Mouse (Mus musculus): ENCODE measurements around the gene Tubg2. TPM values are rescaled to one million over a fixed set of nuclear protein-coding genes. Genes with fewer than 3 reads are reported as not detected.

Gene Tubg2
- total and polyA plus RNA-seq, 2 experiments from 2014 or later, result 1.8 TPM; not detected in 1

DNA sequence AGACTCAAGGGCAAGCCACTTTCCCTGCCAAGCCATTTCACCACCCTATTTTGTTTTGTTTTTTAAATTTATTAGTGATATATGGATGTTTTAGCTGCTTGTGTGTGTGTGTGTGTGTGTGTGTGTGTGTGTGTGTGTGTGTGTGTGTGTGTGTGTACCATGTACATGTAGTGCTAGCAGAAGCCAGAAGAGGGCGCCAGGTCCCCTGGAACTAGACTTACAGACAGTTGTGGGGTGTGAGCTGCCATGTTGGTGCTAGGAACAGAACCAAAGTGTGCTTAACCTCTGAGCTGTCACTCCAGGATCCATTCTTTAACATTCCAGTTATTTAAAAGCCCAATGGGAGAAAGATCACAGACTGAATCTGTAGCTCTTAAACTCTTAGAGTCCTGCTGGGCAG lies 28.6 kb upstream of the Tubg2 start:
- Histone ChIP-seq H3K9me3 (replicated peaks; ENCODE audit: control insufficient read depth, low read length) (no peaks in the 10 kb centered on the region), H3K27ac (ENCODE audit: low read depth) (no peak overlapping the region), H3K9ac (replicated peaks; ENCODE audit: low read depth, low read length) (no peak overlapping the region), H3K4me1 (ENCODE audit: control insufficient read depth, insufficient read depth) (peaks cover 8% of the 10 kb centered on the region; the same call in 1 of the 2 replicates), H3K27me3 (ENCODE audit: control insufficient read depth, insufficient read depth, low read length) (no peaks in the 10 kb centered on the region), H3K36me3 (replicated peaks; ENCODE audit: control insufficient read depth, insufficient read depth, low read length) (peaks cover 36% of the 10 kb centered on the region), H3K4me2 (ENCODE audit: low read depth, low read length) (no peak overlapping the region), H3K4me3 (ENCODE audit: low read depth, low read length) (no peak overlapping the region)
- TF ChIP-seq EP300 (IDR thresholded peaks at IDR 0.05; ENCODE audit: low read depth), result no peak
- TF ChIP-seq CTCF (IDR thresholded peaks at IDR 0.05; ENCODE audit: low read depth), result no peak
- DNase-seq (ENCODE audit: low spot score) (no peak), ATAC-seq (ENCODE audit: insufficient read depth, low read depth) (no peak)
- 61% methylated on average over 1 of the region's 1 CpGs for WGBS

DNA sequence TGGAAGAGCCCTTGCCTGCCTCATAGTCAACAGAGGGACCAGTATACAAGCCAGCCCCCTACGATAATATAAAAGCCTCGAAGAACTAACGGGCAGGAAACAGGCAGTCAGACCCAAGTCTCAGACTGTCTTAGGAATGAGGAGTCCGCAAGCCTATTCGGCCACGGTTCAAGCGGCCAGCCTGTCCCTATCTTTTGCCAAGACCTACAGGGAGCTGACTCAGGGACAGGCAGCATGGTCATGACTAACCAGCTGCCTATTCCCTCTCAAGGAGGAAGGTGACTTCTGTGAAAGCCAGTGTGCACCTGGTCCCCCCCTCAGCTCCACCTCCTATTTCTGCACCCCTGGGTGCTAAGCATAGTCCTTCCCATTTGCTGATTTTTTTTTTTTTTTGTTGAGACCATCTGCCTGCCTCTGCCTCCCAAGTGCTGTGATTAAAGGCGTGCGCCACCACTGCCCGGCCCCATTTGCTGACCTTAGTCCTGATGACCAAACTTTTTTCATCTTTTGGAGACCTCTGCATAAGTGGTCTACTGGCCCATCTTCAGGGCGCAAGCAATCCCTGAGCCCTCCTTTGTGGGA lies 26.6 kb upstream of the Tubg2 start:
- 79% methylated on average over 11 of the region's 11 CpGs for WGBS

DNA sequence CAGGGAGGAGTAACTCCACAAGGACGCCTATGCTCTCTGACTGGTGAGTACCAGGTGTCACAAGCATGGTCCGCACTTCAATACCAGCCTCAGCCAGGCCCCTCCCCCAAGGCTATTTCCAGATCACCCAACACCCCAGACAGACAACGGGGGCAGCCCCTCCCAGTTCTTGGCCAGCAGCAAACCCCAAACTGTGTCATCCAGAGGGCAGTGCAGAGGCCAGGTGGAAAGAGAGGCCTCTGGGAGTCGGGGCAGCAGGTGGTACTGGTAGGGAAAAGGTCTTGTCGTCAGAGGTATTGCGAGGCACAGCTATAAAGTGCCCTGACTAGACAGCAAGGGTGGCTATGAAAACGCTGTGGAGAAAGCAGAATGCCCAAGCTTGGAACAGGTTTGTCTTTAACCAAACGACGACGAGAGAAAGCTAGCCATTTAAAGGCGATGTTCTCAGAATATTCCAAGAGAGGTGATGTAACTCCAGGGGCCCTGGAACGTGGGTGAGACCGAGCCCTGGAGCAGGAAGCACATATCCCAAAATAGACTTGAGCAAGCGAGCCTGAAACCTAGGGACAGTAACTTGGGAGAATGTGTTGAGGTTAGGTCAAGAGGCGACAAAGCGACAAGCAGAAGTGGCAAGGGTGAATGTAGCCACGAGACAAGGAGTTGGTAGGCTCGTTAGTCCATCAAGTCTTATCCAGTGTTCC lies 25.5 kb upstream of the Tubg2 start:
- Histone ChIP-seq H3K27ac (ENCODE audit: low read depth) (peak overlapping the region; percentile 91), H3K4me3 (ENCODE audit: low read depth, low read length) (no peak overlapping the region), H3K4me1 (ENCODE audit: control insufficient read depth, insufficient read depth) (peaks cover 14% of the 10 kb centered on the region; the same call in 1 of the 2 replicates), H3K9me3 (replicated peaks; ENCODE audit: control insufficient read depth, low read length) (no peaks in the 10 kb centered on the region), H3K4me2 (ENCODE audit: low read depth, low read length) (peak overlapping the region; percentile 30), H3K9ac (replicated peaks; ENCODE audit: low read depth, low read length) (peak overlapping the region; percentile 33; the same call in 1 of the 2 replicates), H3K36me3 (replicated peaks; ENCODE audit: control insufficient read depth, insufficient read depth, low read length) (peaks cover 16% of the 10 kb centered on the region), H3K27me3 (ENCODE audit: control insufficient read depth, insufficient read depth, low read length) (no peaks in the 10 kb centered on the region)
- TF ChIP-seq EP300 (IDR thresholded peaks at IDR 0.05; ENCODE audit: low read depth) (no peak), CTCF (IDR thresholded peaks at IDR 0.05; ENCODE audit: low read depth) (peak; percentile 6; the same call in 1 of the 2 replicates)
- DNase-seq (ENCODE audit: low spot score) (peak; percentile 66), ATAC-seq (ENCODE audit: insufficient read depth, low read depth) (peak; percentile 88)
- WGBS, result 21% methylated on average over 18 of the region's 18 CpGs

More for the DNA sequence above, 26.6 kb upstream of the Tubg2 start:
- H3K9ac ChIP-seq (replicated peaks; ENCODE audit: low read depth, low read length), result no peak overlapping the region
- no peak overlapping the region for H3K4me3 ChIP-seq (ENCODE audit: low read depth, low read length)
- DNase-seq (ENCODE audit: low spot score) (no peak), ATAC-seq (ENCODE audit: insufficient read depth, low read depth) (no peak)
- H3K9me3 ChIP-seq (replicated peaks; ENCODE audit: control insufficient read depth, low read length), result no peaks in the 10 kb centered on the region
- H3K27ac ChIP-seq (ENCODE audit: low read depth), result no peak overlapping the region
- TF ChIP-seq EP300 (IDR thresholded peaks at IDR 0.05; ENCODE audit: low read depth), result no peak
- no peak for TF ChIP-seq CTCF (IDR thresholded peaks at IDR 0.05; ENCODE audit: low read depth)
- H3K36me3 ChIP-seq (replicated peaks; ENCODE audit: control insufficient read depth, insufficient read depth, low read length), result peaks cover 17% of the 10 kb centered on the region
- no peak overlapping the region for H3K4me2 ChIP-seq (ENCODE audit: low read depth, low read length)
- H3K4me1 ChIP-seq (ENCODE audit: control insufficient read depth, insufficient read depth), result peaks cover 9% of the 10 kb centered on the region; the same call in 1 of the 2 replicates
- H3K27me3 ChIP-seq (ENCODE audit: control insufficient read depth, insufficient read depth, low read length), result no peaks in the 10 kb centered on the region

DNA sequence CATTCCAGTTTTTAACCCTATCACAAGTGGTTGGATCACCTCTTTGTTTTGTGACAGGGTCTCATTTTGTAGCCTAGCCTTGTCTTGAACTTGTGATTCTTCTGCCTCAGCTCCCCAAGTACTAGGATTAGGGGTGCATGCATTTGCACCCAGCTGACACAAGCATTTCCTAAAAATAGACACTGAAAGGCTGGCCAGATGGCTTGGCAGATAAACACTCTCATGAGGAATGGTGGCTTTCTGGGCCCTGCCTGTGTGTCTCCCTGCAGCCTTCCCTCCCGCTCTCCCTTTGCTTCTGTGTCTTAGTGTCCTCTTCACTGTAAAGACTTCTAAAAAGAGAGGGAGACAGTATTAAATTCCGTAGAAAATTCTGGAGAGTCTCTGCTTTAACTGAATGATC lies 24.5 kb upstream of the Tubg2 start:
- Histone ChIP-seq H3K4me2 (ENCODE audit: low read depth, low read length) (no peak overlapping the region), H3K36me3 (replicated peaks; ENCODE audit: control insufficient read depth, insufficient read depth, low read length) (peaks cover 6% of the 10 kb centered on the region), H3K4me1 (ENCODE audit: control insufficient read depth, insufficient read depth) (peaks cover 14% of the 10 kb centered on the region; the same call in 1 of the 2 replicates), H3K9ac (replicated peaks; ENCODE audit: low read depth, low read length) (no peak overlapping the region), H3K27ac (ENCODE audit: low read depth) (no peak overlapping the region), H3K9me3 (replicated peaks; ENCODE audit: control insufficient read depth, low read length) (no peaks in the 10 kb centered on the region), H3K27me3 (ENCODE audit: control insufficient read depth, insufficient read depth, low read length) (no peaks in the 10 kb centered on the region), H3K4me3 (ENCODE audit: low read depth, low read length) (no peak overlapping the region)
- DNase-seq (ENCODE audit: low spot score) (no peak), ATAC-seq (ENCODE audit: insufficient read depth, low read depth) (no peak)
- no peak for TF ChIP-seq EP300 (IDR thresholded peaks at IDR 0.05; ENCODE audit: low read depth)
- TF ChIP-seq CTCF (IDR thresholded peaks at IDR 0.05; ENCODE audit: low read depth), result no peak
- 88% methylated on average over 2 of the region's 2 CpGs for WGBS

DNA sequence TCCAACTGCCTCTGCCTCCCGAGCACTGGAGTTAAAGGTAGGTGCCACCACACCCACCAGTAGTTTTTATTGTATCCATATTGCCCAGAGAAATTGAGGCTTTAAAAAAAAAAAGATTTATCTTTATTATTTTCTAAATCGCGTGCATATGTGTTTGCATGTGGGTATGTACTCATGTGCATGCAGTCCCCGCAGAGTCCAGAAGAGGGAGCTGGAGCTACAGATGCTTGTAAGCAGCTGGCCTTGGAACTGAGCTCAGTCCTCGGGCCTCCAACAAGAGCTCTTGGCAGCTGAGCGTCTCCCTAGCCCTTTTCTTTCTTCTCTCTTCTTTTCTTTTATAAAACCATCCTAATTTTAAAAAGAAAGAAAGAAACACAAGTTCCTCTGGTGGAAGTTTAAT lies 24.0 kb upstream of the Tubg2 start:
- H3K9ac ChIP-seq (replicated peaks; ENCODE audit: low read depth, low read length), result no peak overlapping the region
- no peak overlapping the region for H3K27ac ChIP-seq (ENCODE audit: low read depth)
- DNase-seq (ENCODE audit: low spot score), result no peak
- H3K9me3 ChIP-seq (replicated peaks; ENCODE audit: control insufficient read depth, low read length), result no peaks in the 10 kb centered on the region
- no peak overlapping the region for H3K4me3 ChIP-seq (ENCODE audit: low read depth, low read length)
- no peaks in the 10 kb centered on the region for H3K27me3 ChIP-seq (ENCODE audit: control insufficient read depth, insufficient read depth, low read length)
- ATAC-seq (ENCODE audit: insufficient read depth, low read depth), result no peak
- WGBS, result 84% methylated on average over 6 of the region's 6 CpGs
- TF ChIP-seq EP300 (IDR thresholded peaks at IDR 0.05; ENCODE audit: low read depth) (no peak), CTCF (IDR thresholded peaks at IDR 0.05; ENCODE audit: low read depth) (peak; percentile 28; the same call in 1 of the 2 replicates)
- peaks cover 14% of the 10 kb centered on the region; the same call in 1 of the 2 replicates for H3K4me1 ChIP-seq (ENCODE audit: control insufficient read depth, insufficient read depth)
- H3K4me2 ChIP-seq (ENCODE audit: low read depth, low read length), result no peak overlapping the region
- H3K36me3 ChIP-seq (replicated peaks; ENCODE audit: control insufficient read depth, insufficient read depth, low read length), result peaks cover under 1% of the 10 kb centered on the region
